Mouse (Mus musculus): ENCODE results near the gene Gm17606. TPM values are rescaled to one million over a fixed set of nuclear protein-coding genes. Genes with fewer than 3 reads are reported as not detected.

Gene Gm17606
- polyA plus RNA-seq, 1 experiment from 2014 or later, result not detected

GRCm38 (mm10) chr14:54601601-54602000, 39.2 kb upstream of the Gm17606 start:
- 41% methylated on average over 2 of the region's 2 CpGs for WGBS
- H3K9me3 ChIP-seq (ENCODE audit: low read length), result no peaks in the 10 kb centered on the region
- H3K27me3 ChIP-seq (replicated peaks; ENCODE audit: insufficient read depth, low read length), result no peaks in the 10 kb centered on the region
- H3K4me1 ChIP-seq (ENCODE audit: insufficient read depth, low read depth, low read length), result no peaks in the 10 kb centered on the region
- H3K36me3 ChIP-seq (ENCODE audit: insufficient read depth, low read length), result no peaks in the 10 kb centered on the region
- no peak overlapping the region for H3K27ac ChIP-seq (ENCODE audit: low read length)
- ATAC-seq (no peak), DNase-seq (ENCODE audit: low spot score) (no peak)
- no peak for TF ChIP-seq EP300 (IDR thresholded peaks at IDR 0.05)
- no peak for TF ChIP-seq CTCF (IDR thresholded peaks at IDR 0.05)
- no peak overlapping the region for H3K9ac ChIP-seq (replicated peaks; ENCODE audit: low read depth)
- H3K4me2 ChIP-seq (replicated peaks; ENCODE audit: low read depth, low read length), result no peak overlapping the region
- H3K4me3 ChIP-seq (ENCODE audit: low read depth, low read length), result no peak overlapping the region

- H3K4me1 ChIP-seq (ENCODE audit: insufficient read depth, low read depth, low read length), result no peaks in the 10 kb centered on the region
- no peaks in the 10 kb centered on the region for H3K27me3 ChIP-seq (replicated peaks; ENCODE audit: insufficient read depth, low read length)
- peak overlapping the region; percentile 91 for H3K27ac ChIP-seq (ENCODE audit: low read length)
- TF ChIP-seq CTCF (IDR thresholded peaks at IDR 0.05) (no peak), EP300 (IDR thresholded peaks at IDR 0.05) (no peak)
- WGBS, result 38% methylated on average over 4 of the region's 4 CpGs
- peak overlapping the region; percentile 66 for H3K9ac ChIP-seq (replicated peaks; ENCODE audit: low read depth)
- H3K4me2 ChIP-seq (replicated peaks; ENCODE audit: low read depth, low read length), result peak overlapping the region; percentile 46
- H3K4me3 ChIP-seq (ENCODE audit: low read depth, low read length), result peak overlapping the region; percentile 65
- no peak for DNase-seq (ENCODE audit: low spot score)
- ATAC-seq, result no peak
- H3K9me3 ChIP-seq (ENCODE audit: low read length), result no peaks in the 10 kb centered on the region
- no peaks in the 10 kb centered on the region for H3K36me3 ChIP-seq (ENCODE audit: insufficient read depth, low read length)
Observed at GRCm38 (mm10) chr14:54602613-54603012, 38.1 kb upstream of the Gm17606 start.

GRCm38 (mm10) chr14:54603038-54603654, 37.6 kb upstream of the Gm17606 start:
- no peaks in the 10 kb centered on the region for H3K27me3 ChIP-seq (replicated peaks; ENCODE audit: insufficient read depth, low read length)
- no peaks in the 10 kb centered on the region for H3K36me3 ChIP-seq (ENCODE audit: insufficient read depth, low read length)
- peak overlapping the region; percentile 65 for H3K4me3 ChIP-seq (ENCODE audit: low read depth, low read length)
- ATAC-seq (peak; percentile 99), DNase-seq (ENCODE audit: low spot score) (peak; percentile 99)
- under 1% methylated on average over 46 of the region's 46 CpGs for WGBS
- H3K4me1 ChIP-seq (ENCODE audit: insufficient read depth, low read depth, low read length), result no peaks in the 10 kb centered on the region
- no peaks in the 10 kb centered on the region for H3K9me3 ChIP-seq (ENCODE audit: low read length)
- peak overlapping the region; percentile 66 for H3K9ac ChIP-seq (replicated peaks; ENCODE audit: low read depth)
- H3K27ac ChIP-seq (ENCODE audit: low read length), result peak overlapping the region; percentile 91
- TF ChIP-seq EP300 (IDR thresholded peaks at IDR 0.05), result no peak
- peak; percentile 25 for TF ChIP-seq CTCF (IDR thresholded peaks at IDR 0.05)
- peak overlapping the region; percentile 46 for H3K4me2 ChIP-seq (replicated peaks; ENCODE audit: low read depth, low read length)

GRCm38 (mm10) chr14:54603686-54604085, 37.1 kb upstream of the Gm17606 start:
- TF ChIP-seq CTCF (IDR thresholded peaks at IDR 0.05) (no peak), EP300 (IDR thresholded peaks at IDR 0.05) (no peak)
- Histone ChIP-seq H3K9me3 (ENCODE audit: low read length) (no peaks in the 10 kb centered on the region), H3K9ac (replicated peaks; ENCODE audit: low read depth) (no peak overlapping the region), H3K4me2 (replicated peaks; ENCODE audit: low read depth, low read length) (peak overlapping the region; percentile 46), H3K4me3 (ENCODE audit: low read depth, low read length) (peak overlapping the region; percentile 65), H3K27me3 (replicated peaks; ENCODE audit: insufficient read depth, low read length) (no peaks in the 10 kb centered on the region), H3K4me1 (ENCODE audit: insufficient read depth, low read depth, low read length) (no peaks in the 10 kb centered on the region), H3K36me3 (ENCODE audit: insufficient read depth, low read length) (no peaks in the 10 kb centered on the region), H3K27ac (ENCODE audit: low read length) (peak overlapping the region; percentile 91)
- no peak for ATAC-seq
- 76% methylated on average over 8 of the region's 8 CpGs for WGBS
- DNase-seq (ENCODE audit: low spot score), result no peak

- TF ChIP-seq CTCF (IDR thresholded peaks at IDR 0.05) (no peak), EP300 (IDR thresholded peaks at IDR 0.05) (no peak)
- Histone ChIP-seq H3K9ac (replicated peaks; ENCODE audit: low read depth) (peak within 1 kb of the TSS; percentile 47), H3K4me1 (ENCODE audit: insufficient read depth, low read depth, low read length) (no peaks in the 10 kb centered on the region), H3K27me3 (replicated peaks; ENCODE audit: insufficient read depth, low read length) (no peaks in the 10 kb centered on the region), H3K27ac (ENCODE audit: low read length) (peak within 1 kb of the TSS; percentile 87), H3K4me2 (replicated peaks; ENCODE audit: low read depth, low read length) (peak within 1 kb of the TSS; percentile 62), H3K36me3 (ENCODE audit: insufficient read depth, low read length) (no peaks in the 10 kb centered on the region), H3K4me3 (ENCODE audit: low read depth, low read length) (peak within 1 kb of the TSS; percentile 47), H3K9me3 (ENCODE audit: low read length) (no peaks in the 10 kb centered on the region)
- WGBS, result 1% methylated on average over 36 of the region's 39 CpGs
- ATAC-seq (peak; percentile 67), DNase-seq (ENCODE audit: low spot score) (peak; percentile 92)
Observed at GRCm38 (mm10) chr14:54605752-54606321, 34.9 kb upstream of the Gm17606 start, which contains the start of gene 4931414P19Rik. 4931414P19Rik (minus strand) TSS chr14:54605993.

GRCm38 (mm10) chr14:54607226-54607625, 33.5 kb upstream of the Gm17606 start:
- DNase-seq (ENCODE audit: low spot score), result no peak

More at GRCm38 (mm10) chr14:54607226-54607625, 33.5 kb upstream of the Gm17606 start:
- Histone ChIP-seq H3K27me3 (replicated peaks; ENCODE audit: insufficient read depth, low read length) (no peaks in the 10 kb centered on the region), H3K4me3 (ENCODE audit: low read depth, low read length) (no peak overlapping the region), H3K27ac (ENCODE audit: low read length) (no peak overlapping the region), H3K4me2 (replicated peaks; ENCODE audit: low read depth, low read length) (no peak overlapping the region), H3K4me1 (ENCODE audit: insufficient read depth, low read depth, low read length) (no peaks in the 10 kb centered on the region), H3K9me3 (ENCODE audit: low read length) (no peaks in the 10 kb centered on the region), H3K9ac (replicated peaks; ENCODE audit: low read depth) (no peak overlapping the region), H3K36me3 (ENCODE audit: insufficient read depth, low read length) (no peaks in the 10 kb centered on the region)
- WGBS, result 43% methylated on average over 8 of the region's 8 CpGs
- no peak for ATAC-seq
- TF ChIP-seq CTCF (IDR thresholded peaks at IDR 0.05), result no peak
- TF ChIP-seq EP300 (IDR thresholded peaks at IDR 0.05), result no peak

Data from lung, postnatal 0 days (tissue).